ENCODE assay signal across 9 mouse cellular contexts in genomic region chr9:97015751-97016150, GRCm38 (mm10). TPM values are rescaled to one million over a fixed set of nuclear protein-coding genes. Genes with fewer than 3 reads are reported as not detected.
DNase-seq lines count a peak whose midpoint lies in the region; ATAC-seq lines count a peak whose summit lies in the region.
"Had no signal": no experiment of that assay in that cellular context is flagged by ENCODE, and none has a peak within 500 bp of the region (broad histone marks: within the 10 kb centered on the region; RNA-seq: fewer than 3 reads in every experiment).

No protein-coding gene starts in this region.

- intact Hi-C loops in heart, postnatal 14 days (cut with DNase I): loop anchor here (5.0 kb wide), 1 partner anchor 147 kb away; no protein-coding TSS in a partner anchor

- ATAC-seq in heart, embryonic 15.5 days (replicated peaks; ENCODE audit: insufficient number of reproducible peaks, insufficient read depth, low FRiP score, low read depth): no peak
- ATAC-seq in intestine, embryonic 14.5 days (replicated peaks; ENCODE audit: low FRiP score, low TSS enrichment, low read depth): no peak
- ATAC-seq in midbrain, embryonic 11.5 days (ENCODE audit: low FRiP score): no peak

- 19% methylated on average over 6 of the region's 6 CpGs for WGBS in heart, embryonic 15.5 days
- 22% methylated on average over 6 of the region's 6 CpGs for WGBS in intestine, embryonic 14.5 days
- 7% methylated on average over 6 of the region's 6 CpGs for WGBS in midbrain, embryonic 11.5 days

- peaks cover 69% of the 10 kb centered on the region for H3K4me1 ChIP-seq in heart, embryonic 15.5 days (replicated peaks)
- peaks cover 41% of the 10 kb centered on the region for H3K4me1 ChIP-seq in intestine, embryonic 14.5 days (replicated peaks; ENCODE audit: control insufficient read depth, insufficient read depth, low read length)
- H3K4me1 ChIP-seq in midbrain, embryonic 11.5 days (ENCODE audit: control insufficient read depth, insufficient read depth, low read length): peaks cover 63% of the 10 kb centered on the region

- no peaks in the 10 kb centered on the region for H3K36me3 ChIP-seq in heart, embryonic 15.5 days
- no peaks in the 10 kb centered on the region for H3K36me3 ChIP-seq in intestine, embryonic 14.5 days (ENCODE audit: control insufficient read depth, insufficient read depth, low read length)
- no peaks in the 10 kb centered on the region for H3K36me3 ChIP-seq in midbrain, embryonic 11.5 days (ENCODE audit: control insufficient read depth, insufficient read depth, low read length)

- peak overlapping the region; percentile 87 for H3K4me2 ChIP-seq in heart, embryonic 15.5 days
- peak overlapping the region; percentile 69 for H3K4me2 ChIP-seq in intestine, embryonic 14.5 days (ENCODE audit: low read length)
- H3K4me2 ChIP-seq in midbrain, embryonic 11.5 days: peak overlapping the region; percentile 60

- peak overlapping the region; percentile 94 for H3K27ac ChIP-seq in heart, embryonic 15.5 days
- H3K27ac ChIP-seq in intestine, embryonic 14.5 days (ENCODE audit: low read depth): no peak overlapping the region
- H3K27ac ChIP-seq in midbrain, embryonic 11.5 days (ENCODE audit: low read depth, low read length): peak overlapping the region; percentile 99

- no peaks in the 10 kb centered on the region for H3K9me3 ChIP-seq in heart, embryonic 15.5 days (replicated peaks)
- no peaks in the 10 kb centered on the region for H3K9me3 ChIP-seq in intestine, embryonic 14.5 days (ENCODE audit: control insufficient read depth, low read length)
- H3K9me3 ChIP-seq in midbrain, embryonic 11.5 days (ENCODE audit: control insufficient read depth, low read length): no peaks in the 10 kb centered on the region

- no peak for DNase-seq in heart, postnatal 14 days
- DNase-seq in embryo, embryonic 11 days: peak; percentile 63
- DNase-seq in intestine, embryonic 14.5 days (ENCODE audit: low spot score): no peak
- DNase-seq in midbrain, embryonic 11.5 days (ENCODE audit: low spot score, missing footprints): peak; percentile 93
- no peak for DNase-seq in urinary bladder, adult 18-20 months (ENCODE audit: low spot score in 2 of 2)
- no peak for DNase-seq in lung, postnatal 4 days
- no peak for DNase-seq in urinary bladder, postnatal 25 days (ENCODE audit: low spot score)

- H3K27me3 ChIP-seq in heart, embryonic 15.5 days: 0 out of 2 replicates have a peak, but pooled peaks cover 4% of the 10 kb centered on the region
- H3K27me3 ChIP-seq in intestine, embryonic 14.5 days (replicated peaks; ENCODE audit: control insufficient read depth, insufficient read depth, low read length): 0 out of 2 replicates have a peak, but pooled peaks cover 7% of the 10 kb centered on the region
- H3K27me3 ChIP-seq in midbrain, embryonic 11.5 days (ENCODE audit: control insufficient read depth, insufficient read depth, low read length): no peaks in the 10 kb centered on the region

- no peak overlapping the region for H3K9ac ChIP-seq in heart, embryonic 15.5 days
- H3K9ac ChIP-seq in intestine, embryonic 14.5 days (ENCODE audit: low read length): no peak overlapping the region
- peak overlapping the region; percentile 98 for H3K9ac ChIP-seq in midbrain, embryonic 11.5 days (ENCODE audit: low read length)

- peak overlapping the region; percentile 9; the same call in 1 of the 2 replicates for H3K4me3 ChIP-seq in heart, embryonic 15.5 days
- H3K4me3 ChIP-seq in intestine, embryonic 14.5 days (ENCODE audit: low read depth, low read length): 0 out of 2 replicates have a peak overlapping the region, but pooled peaks have one; percentile 10
- peak overlapping the region; percentile 68 for H3K4me3 ChIP-seq in midbrain, embryonic 11.5 days (ENCODE audit: low read depth, low read length)

RNA-seq across cellular contexts. Expression of gene Spsb4, which starts 2.9 kb away (rescaled TPM):
- polyA plus RNA-seq in heart, embryonic 15.5 days (2015; fragmentation: Nextera tagmentation; extraction: Ambion mirVana): 48.1 and 49.3 TPM in 2 replicates
- total RNA-seq in heart, postnatal 14 days (2021): 1 to 10 TPM; 5.0 to 9.0 TPM
- polyA plus RNA-seq in intestine, embryonic 14.5 days (2014; fragmentation: Nextera tagmentation; extraction: Ambion mirVana): 28.3 and 33.2 TPM in 2 replicates
- 107 and 115 TPM in 2 replicates for polyA plus RNA-seq in midbrain, embryonic 11.5 days (2014; fragmentation: Nextera tagmentation; extraction: Ambion mirVana)
- total RNA-seq: CH12.LX had no signal

Comparison
In these comparisons a context has a peak if more than half of its experiments do, and no peak if none do; other contexts are left out.
1. H3K4me3 ChIP-seq: peak in every context shown above with its lines; median percentile 68 in midbrain, embryonic 11.5 days; 10 in intestine, embryonic 14.5 days; 9 in heart, embryonic 15.5 days.
2. DNase-seq: peak in embryo, embryonic 11 days (single experiment) and midbrain, embryonic 11.5 days (single experiment); none in heart, postnatal 14 days (0 of 2), intestine, embryonic 14.5 days (single experiment), urinary bladder, adult 18-20 months (0 of 2), lung, postnatal 4 days (0 of 2) and urinary bladder, postnatal 25 days (single experiment).
3. Peak in every context shown above with its lines, with median percentiles within 50 percentile points of each other: H3K4me2 ChIP-seq.